Mouse (Mus musculus) megakaryocyte, embryonic 14.5 days (primary cell): Measurements from ENCODE around the gene Nek8.

ENCODE experiments used
- FLI1 ChIP-seq: IDR thresholded peaks from 2 replicates; pipeline ENCODE4 v1.6.1; 2012; ENCODE audit warnings: low read length, inconsistent platforms, mixed read lengths
- GATA1 ChIP-seq: IDR thresholded peaks from 3 replicates; pipeline ENCODE4 v1.6.1; 2012; ENCODE audit warnings: mixed read lengths, low read length, inconsistent platforms, borderline replicate concordance

DNA sequence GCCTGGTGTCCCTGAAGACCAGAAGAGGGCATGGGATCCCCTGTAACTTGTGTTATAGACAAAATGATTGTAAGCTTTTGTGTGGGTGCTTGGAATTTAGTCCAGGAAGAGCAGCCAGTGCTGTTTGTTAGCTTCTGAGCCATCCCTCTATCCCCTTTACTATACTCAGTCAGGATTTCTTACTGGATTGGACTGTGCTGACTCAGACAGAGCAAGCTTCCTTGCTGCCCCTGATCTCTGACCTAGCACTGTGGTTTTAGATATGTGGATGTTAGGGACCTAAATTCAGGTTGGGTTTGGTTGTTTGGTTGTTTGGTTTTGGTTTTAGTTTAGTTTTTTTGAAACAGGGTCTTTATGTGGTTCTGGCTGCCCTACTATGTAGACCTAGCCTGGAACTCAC is 58.0 kb downstream of the Nek8 start:
- TF ChIP-seq FLI1 (no peak), GATA1 (no peak)
